Mouse (Mus musculus) forebrain, embryonic 14.5 days (tissue): Measurements from ENCODE around the gene Sost. TPM values are rescaled to one million over a fixed set of nuclear protein-coding genes. Genes with fewer than 3 reads are reported as not detected.

Experiments
- ATAC-seq: fragments of 200-750 bp; cut with Nextera tagmentation; 2 replicates; pipeline ENCODE4 v1.8.0; 2017; ENCODE audit warnings: mild to moderate bottlenecking, moderate library complexity
- DNase-seq: peaks from one replicate; pipeline ENCODE4 v3.0.0-alpha.2; 2015; ENCODE audit warnings: low spot score
- H3K27ac ChIP-seq: fragments of 300-500 bp; sonication (generic); 2 replicates; pipeline ENCODE4 v1.5.1; 2014; ENCODE audit warnings: low read depth, mild to moderate bottlenecking, control low read depth, low read length, moderate library complexity
- H3K27me3 ChIP-seq: fragments of 300-500 bp; sonication (generic); replicated peaks from 2 replicates; pipeline ENCODE4 v1.6.1; 2014; ENCODE audit warnings: low read length, control low read depth, mixed read lengths; ENCODE audit not compliant: control insufficient read depth, insufficient read depth
- H3K36me3 ChIP-seq: fragments of 300-500 bp; sonication (generic); 2 replicates; pipeline ENCODE4 v1.6.1; 2014; ENCODE audit warnings: low read length, control low read depth; ENCODE audit not compliant: control insufficient read depth, insufficient read depth
- H3K4me1 ChIP-seq: fragments of 300-500 bp; sonication (generic); 2 replicates; pipeline ENCODE4 v1.6.1; 2014; ENCODE audit warnings: antibody characterized with exemption, low read length, control low read depth; ENCODE audit not compliant: control insufficient read depth, insufficient read depth
- H3K4me2 ChIP-seq: fragments of 300-500 bp; sonication (generic); 2 replicates; pipeline ENCODE4 v1.6.1; 2014; ENCODE audit warnings: mild to moderate bottlenecking, control low read depth, low read length
- H3K4me3 ChIP-seq: fragments of 300-500 bp; sonication (generic); 2 replicates; pipeline ENCODE4 v1.5.1; 2014; ENCODE audit warnings: low read depth, low read length, control low read depth
- H3K9ac ChIP-seq: fragments of 300-500 bp; sonication (generic); 2 replicates; pipeline ENCODE4 v1.6.1; 2014; ENCODE audit warnings: mild to moderate bottlenecking, low read length, control low read depth, moderate library complexity
- H3K9me3 ChIP-seq: fragments of 300-500 bp; sonication (generic); replicated peaks from 2 replicates; pipeline ENCODE4 v1.6.1; 2016; ENCODE audit warnings: low read length, control low read depth, mixed read lengths; ENCODE audit not compliant: control insufficient read depth
- WGBS: fragments of 180-500 bp; shearing (Covaris S2); extraction: QIAGEN DNeasy Blood & Tissue Kit; methylation state at CpG from one replicate; pipeline ENCODE4 v1.1.7; 2014; 5-methylcytosine and 5-hydroxymethylcytosine counted together
- polyA plus RNA-seq: library from polyadenylated mRNA; unstranded; fragments of >200 nt; fragmentation: Nextera tagmentation; extraction: Ambion mirVana; gene quantifications from 2 replicates; pipeline ENCODE4 v1.2.1, GENCODE M21; 2014

Gene Sost
- polyA plus RNA-seq, 1 experiment from 2014 or later = not detected

DNA sequence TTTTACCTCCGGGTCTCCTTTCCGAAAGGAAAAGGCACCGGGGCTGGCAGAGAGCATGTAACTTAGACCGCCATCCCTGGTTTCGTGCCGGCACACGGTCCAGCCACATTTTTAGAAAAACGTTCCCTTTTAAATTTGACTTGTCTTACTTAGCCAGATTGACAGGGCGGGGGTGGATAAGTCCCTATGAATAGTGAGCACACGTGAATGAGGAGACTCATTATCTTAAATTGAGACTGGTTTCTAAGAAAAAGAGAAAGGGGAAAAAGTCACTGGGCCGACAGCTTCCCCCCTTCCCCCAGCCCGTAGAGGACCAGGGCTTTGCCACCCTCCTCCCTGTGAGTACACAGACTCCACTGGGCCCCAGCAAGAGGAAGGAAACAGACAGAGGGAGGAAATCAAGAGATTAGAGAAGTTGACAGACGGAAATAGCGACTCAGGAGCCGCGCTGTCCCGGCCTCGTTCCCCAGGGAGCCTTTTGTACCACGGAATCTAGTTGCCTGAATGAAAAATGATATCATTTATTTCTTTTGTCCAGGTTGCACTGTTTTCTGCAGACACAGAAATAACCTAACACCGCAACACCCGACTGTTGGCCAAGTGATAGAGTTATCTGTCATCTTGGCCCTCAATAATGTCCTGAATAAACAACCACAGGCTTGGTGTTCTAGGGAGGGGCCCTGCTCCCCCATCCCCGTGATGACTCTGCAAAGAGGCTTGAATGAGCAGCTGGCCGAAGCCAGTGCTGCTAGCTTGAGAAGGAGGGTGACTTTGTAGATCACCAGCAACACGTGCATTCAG is 14.1 kb downstream of the Sost start:
- peaks cover 5% of the 10 kb centered on the region; the same call in 1 of the 2 replicates for H3K4me1 ChIP-seq
- H3K36me3 ChIP-seq = no peaks in the 10 kb centered on the region
- H3K4me3 ChIP-seq = no peak overlapping the region
- no peak overlapping the region for H3K9ac ChIP-seq
- no peak for ATAC-seq
- H3K4me2 ChIP-seq = 0 out of 2 replicates have a peak overlapping the region, but pooled peaks have one; percentile 6
- H3K9me3 ChIP-seq = no peaks in the 10 kb centered on the region
- no peak overlapping the region for H3K27ac ChIP-seq
- WGBS = 15% methylated on average over 24 of the region's 24 CpGs
- H3K27me3 ChIP-seq = no peaks in the 10 kb centered on the region
- DNase-seq = no peak

DNA sequence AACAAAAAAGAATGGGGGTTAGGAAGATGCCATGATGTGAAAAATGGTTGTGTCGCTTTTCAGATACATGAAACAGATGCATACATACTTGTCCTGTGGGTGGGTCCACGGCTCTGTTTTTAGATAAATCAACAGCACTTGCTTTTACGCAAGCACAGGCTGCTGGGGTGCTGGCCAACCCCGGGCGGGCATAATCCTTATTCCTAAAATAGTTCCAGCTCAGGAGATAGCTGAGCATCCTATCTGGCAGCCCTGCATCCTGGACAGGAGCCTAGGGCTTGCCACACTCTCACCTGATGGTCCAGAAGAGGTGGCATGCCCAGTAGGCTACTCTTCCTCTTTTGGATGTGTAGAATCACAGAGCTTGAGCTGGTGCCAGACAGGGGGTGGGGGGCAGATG is 16.8 kb downstream of the Sost start:
- Histone ChIP-seq H3K4me1 (peaks cover 5% of the 10 kb centered on the region; the same call in 1 of the 2 replicates), H3K36me3 (no peaks in the 10 kb centered on the region), H3K4me3 (no peak overlapping the region), H3K27me3 (no peaks in the 10 kb centered on the region), H3K4me2 (no peak overlapping the region), H3K9me3 (no peaks in the 10 kb centered on the region), H3K9ac (no peak overlapping the region), H3K27ac (no peak overlapping the region)
- DNase-seq (no peak), ATAC-seq (no peak)
- 84% methylated on average over 5 of the region's 5 CpGs for WGBS

DNA sequence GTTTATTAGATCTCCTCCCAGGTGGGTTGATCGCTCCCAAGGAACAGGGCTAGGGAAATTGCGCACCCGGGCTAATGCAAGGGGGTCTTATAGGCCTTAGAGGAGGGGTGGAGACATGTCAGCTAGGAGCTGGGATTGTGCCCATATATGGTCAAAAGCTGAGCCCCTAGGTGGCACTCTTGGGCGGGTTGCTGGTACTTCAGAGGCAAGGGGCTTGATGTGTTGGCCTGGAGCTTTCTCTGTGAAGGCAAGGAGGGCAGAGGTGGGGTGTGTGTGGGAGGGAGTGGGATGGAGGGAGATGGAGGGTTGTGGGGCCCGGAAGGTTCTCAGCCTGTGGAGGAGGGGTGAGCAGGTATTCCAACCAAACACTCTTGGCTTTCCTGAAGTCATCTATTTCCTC is 20.3 kb downstream of the Sost start:
- H3K4me1 ChIP-seq = no peaks in the 10 kb centered on the region
- ATAC-seq = no peak
- WGBS = 22% methylated on average over 5 of the region's 5 CpGs
- no peak overlapping the region for H3K9ac ChIP-seq
- DNase-seq = peak; percentile 41
- no peak overlapping the region for H3K4me3 ChIP-seq
- H3K27ac ChIP-seq = no peak overlapping the region
- no peak overlapping the region for H3K4me2 ChIP-seq
- no peaks in the 10 kb centered on the region for H3K9me3 ChIP-seq
- H3K27me3 ChIP-seq = no peaks in the 10 kb centered on the region
- H3K36me3 ChIP-seq = no peaks in the 10 kb centered on the region

DNA sequence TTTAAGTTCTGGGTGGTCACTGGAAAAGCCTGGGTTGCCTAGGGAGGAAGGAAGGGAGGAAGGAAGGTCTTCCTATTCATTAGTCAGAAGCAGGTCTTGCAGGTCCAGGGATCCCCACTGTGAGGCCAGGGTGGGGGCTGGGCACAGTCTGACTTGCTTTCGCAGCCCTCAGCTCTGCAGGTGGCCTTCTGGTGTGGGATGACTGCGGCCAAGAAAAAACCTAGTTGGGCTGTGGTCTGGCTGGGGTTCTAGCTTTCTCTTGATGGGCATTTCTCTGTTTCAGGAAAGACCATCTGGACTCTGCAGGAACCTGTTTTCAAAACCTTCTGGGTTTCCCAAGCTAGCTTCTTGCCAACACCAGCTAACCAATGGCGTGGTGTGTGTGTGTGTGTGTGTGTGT is 23.8 kb downstream of the Sost start:
- Histone ChIP-seq H3K9me3 (no peaks in the 10 kb centered on the region), H3K4me2 (no peak overlapping the region), H3K27me3 (peaks cover 4% of the 10 kb centered on the region; the same call in 1 of the 2 replicates), H3K4me1 (no peaks in the 10 kb centered on the region), H3K4me3 (no peak overlapping the region), H3K9ac (no peak overlapping the region), H3K27ac (no peak overlapping the region), H3K36me3 (no peaks in the 10 kb centered on the region)
- 31% methylated on average over 3 of the region's 3 CpGs for WGBS
- ATAC-seq = no peak
- no peak for DNase-seq

DNA sequence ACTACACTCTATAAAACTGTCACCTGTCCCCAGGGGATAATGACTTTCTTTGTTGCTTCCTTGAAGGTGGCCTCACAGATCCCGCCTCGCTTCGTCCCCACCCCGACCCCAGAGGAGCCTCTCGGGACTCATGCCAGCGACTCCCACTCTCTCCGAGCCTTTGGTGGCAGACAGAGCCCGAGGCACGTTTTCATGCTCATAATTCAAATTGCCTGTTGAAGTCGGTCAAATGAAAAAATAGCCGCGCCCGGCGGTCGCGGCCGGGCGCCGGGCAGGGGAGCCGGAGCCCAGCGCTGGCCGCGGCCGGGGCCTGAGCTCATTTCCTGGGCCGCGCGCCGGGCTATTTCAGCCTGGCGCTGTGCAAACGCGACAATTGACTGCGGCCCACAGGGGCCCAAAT is 29.7 kb downstream of the Sost start:
- ATAC-seq (no peak), DNase-seq (peak; percentile 44)
- H3K4me3 ChIP-seq = peak overlapping the region; percentile 37
- no peaks in the 10 kb centered on the region for H3K9me3 ChIP-seq
- H3K4me1 ChIP-seq = peaks cover 3% of the 10 kb centered on the region; the same call in 1 of the 2 replicates
- H3K9ac ChIP-seq = peak overlapping the region; percentile 66
- H3K4me2 ChIP-seq = peak overlapping the region; percentile 76
- peaks cover 9% of the 10 kb centered on the region; the same call in 1 of the 2 replicates for H3K27me3 ChIP-seq
- H3K27ac ChIP-seq = no peak overlapping the region
- no peaks in the 10 kb centered on the region for H3K36me3 ChIP-seq
- WGBS = 1% methylated on average over 30 of the region's 32 CpGs

DNA sequence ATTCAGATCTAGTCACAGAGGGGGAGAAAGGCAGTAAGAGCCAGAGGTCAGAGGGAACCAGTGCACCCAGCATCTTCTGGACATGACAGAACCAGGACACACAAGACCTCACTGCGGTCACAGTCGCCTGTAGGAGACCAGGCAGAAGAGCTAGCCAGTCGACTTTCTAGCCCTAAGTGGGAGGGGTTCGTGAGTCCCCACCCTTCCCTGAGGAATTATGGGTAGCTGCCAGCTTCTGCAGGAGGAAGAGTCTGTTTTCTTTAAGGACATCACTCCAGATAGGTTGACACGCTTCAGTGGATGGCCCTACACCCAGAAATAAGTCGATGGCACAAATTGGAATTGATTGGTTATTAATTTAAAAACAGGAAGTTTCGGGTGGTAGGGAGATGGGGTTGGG is 30.4 kb downstream of the Sost start:
- Histone ChIP-seq H3K4me1 (peaks cover 3% of the 10 kb centered on the region; the same call in 1 of the 2 replicates), H3K4me3 (no peak overlapping the region), H3K27me3 (peaks cover 9% of the 10 kb centered on the region; the same call in 1 of the 2 replicates), H3K4me2 (no peak overlapping the region), H3K9me3 (no peaks in the 10 kb centered on the region), H3K27ac (no peak overlapping the region), H3K36me3 (no peaks in the 10 kb centered on the region), H3K9ac (no peak overlapping the region)
- no peak for DNase-seq
- WGBS = 35% methylated on average over 7 of the region's 7 CpGs
- no peak for ATAC-seq

DNA sequence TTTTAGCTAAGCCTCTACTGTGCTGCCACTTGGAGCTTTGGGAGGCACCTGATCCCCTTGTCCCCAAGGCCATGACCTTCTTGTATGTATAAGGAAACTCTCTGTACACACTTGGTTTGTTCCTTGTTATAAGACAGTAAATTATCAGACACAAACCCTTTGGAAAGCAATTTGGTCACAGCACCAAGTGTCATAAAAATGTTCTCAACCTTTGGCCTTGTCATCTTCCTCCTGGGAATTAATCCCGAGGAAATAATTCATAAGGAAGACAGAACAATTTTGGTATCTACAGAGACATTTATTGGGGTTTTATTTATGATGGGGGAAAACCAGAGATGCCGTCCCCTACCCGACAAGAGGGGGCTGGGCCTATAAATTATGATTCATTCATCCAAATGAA is 31.1 kb downstream of the Sost start:
- H3K4me2 ChIP-seq = no peak overlapping the region
- no peaks in the 10 kb centered on the region for H3K9me3 ChIP-seq
- 88% methylated on average over 3 of the region's 3 CpGs for WGBS
- H3K36me3 ChIP-seq = no peaks in the 10 kb centered on the region
- H3K27ac ChIP-seq = no peak overlapping the region
- no peak overlapping the region for H3K4me3 ChIP-seq
- ATAC-seq (no peak), DNase-seq (no peak)
- no peak overlapping the region for H3K9ac ChIP-seq
- H3K4me1 ChIP-seq = peaks cover 3% of the 10 kb centered on the region; the same call in 1 of the 2 replicates
- peaks cover 9% of the 10 kb centered on the region; the same call in 1 of the 2 replicates for H3K27me3 ChIP-seq

DNA sequence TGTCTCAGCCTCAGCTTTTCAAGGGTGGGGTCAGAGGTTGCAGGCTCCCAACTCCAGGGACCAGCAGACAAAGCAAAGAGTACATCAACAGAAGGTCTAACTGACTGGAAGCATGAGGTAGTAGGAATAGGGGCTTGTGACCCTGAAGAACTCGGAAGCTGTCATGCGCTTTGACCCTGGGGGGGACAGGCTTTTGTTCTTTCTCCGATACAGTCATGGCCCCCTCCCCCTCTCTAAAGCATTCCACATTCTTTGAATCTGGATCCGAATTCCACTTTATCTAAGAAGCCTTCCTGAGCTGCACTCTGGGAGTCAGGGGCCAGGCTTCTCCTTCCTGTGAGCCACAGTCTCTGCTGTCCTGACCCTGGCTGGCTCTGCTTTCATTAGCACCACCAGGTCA is 34.8 kb downstream of the Sost start:
- Histone ChIP-seq H3K27me3 (no peaks in the 10 kb centered on the region), H3K27ac (no peak overlapping the region), H3K36me3 (no peaks in the 10 kb centered on the region), H3K4me3 (no peak overlapping the region), H3K4me2 (no peak overlapping the region), H3K9ac (no peak overlapping the region), H3K4me1 (peaks cover under 1% of the 10 kb centered on the region; the same call in 1 of the 2 replicates), H3K9me3 (no peaks in the 10 kb centered on the region)
- DNase-seq (no peak), ATAC-seq (no peak)
- WGBS = 66% methylated on average over 4 of the region's 4 CpGs

DNA sequence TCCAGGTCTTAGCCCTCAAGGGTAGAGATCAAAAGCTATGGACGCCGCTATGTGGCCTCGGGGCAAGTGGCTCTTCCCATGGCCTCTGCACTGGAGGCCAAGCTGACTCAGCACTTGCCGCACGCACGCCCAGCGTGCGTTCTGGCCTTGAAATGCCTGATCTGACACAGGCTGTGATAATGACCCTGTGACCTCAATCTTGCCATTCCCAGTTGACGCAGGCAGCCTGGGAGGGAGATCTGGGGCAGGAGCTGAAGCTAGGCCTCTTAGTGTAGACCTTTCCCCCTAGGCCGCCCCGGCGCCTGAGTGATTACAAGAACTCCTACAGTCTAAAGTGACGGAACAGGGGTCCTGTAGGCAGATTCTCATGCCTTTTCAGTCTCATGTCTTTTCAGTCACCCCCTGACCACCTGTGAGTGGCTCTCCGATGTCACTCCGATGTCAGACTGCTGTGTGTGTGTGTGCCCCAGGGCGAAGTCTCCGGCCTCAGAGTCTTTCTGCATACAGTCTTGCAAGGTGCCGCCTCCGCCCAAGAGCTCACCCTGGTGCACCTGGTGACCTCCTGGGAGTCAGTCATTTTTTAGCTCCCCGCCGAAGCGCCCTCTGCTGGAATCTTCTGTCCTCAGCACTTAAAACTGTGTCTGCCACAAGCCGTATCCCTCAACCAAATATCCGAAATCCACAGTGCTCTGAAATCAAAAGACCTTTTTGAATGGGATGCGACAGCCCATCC is 38.6 kb downstream of the Sost start:
- no peak overlapping the region for H3K4me2 ChIP-seq
- H3K9ac ChIP-seq = no peak overlapping the region
- H3K9me3 ChIP-seq = no peaks in the 10 kb centered on the region
- H3K4me3 ChIP-seq = no peak overlapping the region
- 49% methylated on average over 25 of the region's 25 CpGs for WGBS
- no peaks in the 10 kb centered on the region for H3K36me3 ChIP-seq
- ATAC-seq (no peak), DNase-seq (no peak)
- H3K4me1 ChIP-seq = no peaks in the 10 kb centered on the region
- no peaks in the 10 kb centered on the region for H3K27me3 ChIP-seq
- no peak overlapping the region for H3K27ac ChIP-seq
